Mouse (Mus musculus) stomach, postnatal 0 days (tissue): ENCODE measurements around the gene Srrm2. TPM values are rescaled to one million over a fixed set of nuclear protein-coding genes. Genes with fewer than 3 reads are reported as not detected.
A peak's percentile ranks its signal among the peaks of the same experiment; 100 is the strongest.

Experiments
- ATAC-seq: fragments of 200-750 bp; cut with Nextera tagmentation; 2 replicates; pipeline ENCODE4 v1.8.0; 2017; ENCODE audit not compliant: low FRiP score, low TSS enrichment
- DNase-seq: peaks from one replicate; pipeline ENCODE4 v3.0.0-alpha.2; 2016; ENCODE audit warnings: low spot score
- H3K27ac ChIP-seq: fragments of 300-500 bp; sonication (generic); replicated peaks from 2 replicates; pipeline ENCODE4 v1.5.1; 2014; ENCODE audit warnings: mild to moderate bottlenecking, control low read depth
- H3K27me3 ChIP-seq: fragments of 300-500 bp; sonication (generic); 2 replicates; pipeline ENCODE4 v1.6.1; 2014; ENCODE audit warnings: low read length; ENCODE audit not compliant: control insufficient read depth, insufficient read depth
- H3K36me3 ChIP-seq: fragments of 300-500 bp; sonication (generic); 2 replicates; pipeline ENCODE4 v1.6.1; 2014; ENCODE audit warnings: low read length, mixed read lengths; ENCODE audit not compliant: control insufficient read depth, insufficient read depth
- H3K4me1 ChIP-seq: fragments of 300-500 bp; sonication (generic); replicated peaks from 2 replicates; pipeline ENCODE4 v1.6.1; 2014; ENCODE audit warnings: antibody characterized with exemption; ENCODE audit not compliant: control insufficient read depth, insufficient read depth
- H3K4me2 ChIP-seq: fragments of 300-500 bp; sonication (generic); replicated peaks from 2 replicates; pipeline ENCODE4 v1.6.1; 2014; ENCODE audit warnings: low read depth, mild to moderate bottlenecking, control low read depth, moderate library complexity
- H3K4me3 ChIP-seq: fragments of 300-500 bp; sonication (generic); 2 replicates; pipeline ENCODE4 v1.5.1; 2014; ENCODE audit warnings: low read depth, low read length, control low read depth
- H3K9ac ChIP-seq: fragments of 300-500 bp; sonication (generic); 2 replicates; pipeline ENCODE4 v1.6.1; 2014; ENCODE audit warnings: mild to moderate bottlenecking, low read length, control low read depth, mixed read lengths
- H3K9me3 ChIP-seq: fragments of 300-500 bp; sonication (generic); 2 replicates; pipeline ENCODE4 v1.6.1; 2016; ENCODE audit warnings: low read length; ENCODE audit not compliant: control insufficient read depth
- CTCF ChIP-seq: IDR thresholded peaks from 2 replicates; pipeline ENCODE4 v1.5.1; 2016; ENCODE audit warnings: antibody characterized with exemption, low read depth, mild to moderate bottlenecking, moderate library complexity
- EP300 ChIP-seq: optimal IDR thresholded peaks from 2 replicates; pipeline ENCODE3; 2016; ENCODE audit warnings: antibody characterized with exemption
- WGBS: fragments of 180-500 bp; shearing (Covaris S2); extraction: QIAGEN DNeasy Blood & Tissue Kit; methylation state at CpG from one replicate; pipeline ENCODE4 v1.1.7; 2014; 5-methylcytosine and 5-hydroxymethylcytosine counted together
- polyA plus RNA-seq: library from polyadenylated mRNA; unstranded; fragments of >200 nt; fragmentation: Nextera tagmentation; extraction: Ambion mirVana; gene quantifications from 2 replicates; pipeline ENCODE4 v1.2.1, GENCODE M21; 2015

Srrm2 gene
- polyA plus RNA-seq, 1 experiment from 2014 or later: 211 TPM

- TF ChIP-seq CTCF (no peak), EP300 (no peak)
- Histone ChIP-seq H3K27ac (no peak overlapping the region), H3K4me2 (no peak overlapping the region), H3K4me1 (no peaks in the 10 kb centered on the region), H3K36me3 (no peaks in the 10 kb centered on the region), H3K9me3 (no peaks in the 10 kb centered on the region), H3K4me3 (no peak overlapping the region), H3K9ac (no peak overlapping the region), H3K27me3 (no peaks in the 10 kb centered on the region)
- DNase-seq: no peak
- whole genome bisulfite sequencing: 70% methylated on average over 2 of the region's 2 CpGs
- ATAC-seq: no peak
These were observed 13.2 kb upstream of the Srrm2 start for GRCm38 (mm10) chr17:23777141-23777540.

DNA sequence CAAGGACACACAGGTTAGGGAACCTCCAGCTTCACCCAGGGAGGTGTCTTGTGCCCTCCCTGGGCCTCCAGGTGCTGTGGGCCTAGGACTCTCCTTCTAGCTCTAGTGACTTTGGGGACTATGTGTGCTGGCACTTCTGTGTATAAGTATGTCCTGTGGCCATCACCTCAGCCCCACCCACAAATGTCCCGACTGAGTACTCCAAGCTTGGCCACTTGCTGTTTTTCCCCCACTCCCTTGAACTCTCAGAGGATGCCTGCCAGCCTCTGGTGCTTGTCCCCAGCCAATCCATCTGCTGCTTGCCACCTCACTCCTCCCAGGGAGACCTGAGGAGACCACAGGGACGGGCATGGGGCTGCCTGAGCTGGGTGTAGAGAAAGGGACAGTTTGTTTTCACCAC lies 11.9 kb upstream of the Srrm2 start:
- Histone ChIP-seq H3K27me3 (no peaks in the 10 kb centered on the region), H3K4me3 (no peak overlapping the region), H3K4me2 (no peak overlapping the region), H3K36me3 (no peaks in the 10 kb centered on the region), H3K9ac (no peak overlapping the region), H3K27ac (no peak overlapping the region), H3K9me3 (no peaks in the 10 kb centered on the region), H3K4me1 (no peaks in the 10 kb centered on the region)
- 55% methylated on average over 2 of the region's 2 CpGs for WGBS
- ATAC-seq (no peak), DNase-seq (no peak)
- no peak for TF ChIP-seq EP300
- TF ChIP-seq CTCF: no peak

GRCm38 (mm10) chr17:23783352-23783751 lies 7.0 kb upstream of the Srrm2 start:
- H3K27ac ChIP-seq: no peak overlapping the region
- no peak for TF ChIP-seq EP300
- no peak overlapping the region for H3K9ac ChIP-seq
- H3K4me2 ChIP-seq: no peak overlapping the region
- H3K4me3 ChIP-seq: no peak overlapping the region
- 0 out of 2 replicates have a peak, but pooled peaks cover 2% of the 10 kb centered on the region for H3K4me1 ChIP-seq
- no peak for ATAC-seq
- H3K27me3 ChIP-seq: no peaks in the 10 kb centered on the region
- H3K9me3 ChIP-seq: no peaks in the 10 kb centered on the region
- DNase-seq: no peak
- H3K36me3 ChIP-seq: no peaks in the 10 kb centered on the region

DNA sequence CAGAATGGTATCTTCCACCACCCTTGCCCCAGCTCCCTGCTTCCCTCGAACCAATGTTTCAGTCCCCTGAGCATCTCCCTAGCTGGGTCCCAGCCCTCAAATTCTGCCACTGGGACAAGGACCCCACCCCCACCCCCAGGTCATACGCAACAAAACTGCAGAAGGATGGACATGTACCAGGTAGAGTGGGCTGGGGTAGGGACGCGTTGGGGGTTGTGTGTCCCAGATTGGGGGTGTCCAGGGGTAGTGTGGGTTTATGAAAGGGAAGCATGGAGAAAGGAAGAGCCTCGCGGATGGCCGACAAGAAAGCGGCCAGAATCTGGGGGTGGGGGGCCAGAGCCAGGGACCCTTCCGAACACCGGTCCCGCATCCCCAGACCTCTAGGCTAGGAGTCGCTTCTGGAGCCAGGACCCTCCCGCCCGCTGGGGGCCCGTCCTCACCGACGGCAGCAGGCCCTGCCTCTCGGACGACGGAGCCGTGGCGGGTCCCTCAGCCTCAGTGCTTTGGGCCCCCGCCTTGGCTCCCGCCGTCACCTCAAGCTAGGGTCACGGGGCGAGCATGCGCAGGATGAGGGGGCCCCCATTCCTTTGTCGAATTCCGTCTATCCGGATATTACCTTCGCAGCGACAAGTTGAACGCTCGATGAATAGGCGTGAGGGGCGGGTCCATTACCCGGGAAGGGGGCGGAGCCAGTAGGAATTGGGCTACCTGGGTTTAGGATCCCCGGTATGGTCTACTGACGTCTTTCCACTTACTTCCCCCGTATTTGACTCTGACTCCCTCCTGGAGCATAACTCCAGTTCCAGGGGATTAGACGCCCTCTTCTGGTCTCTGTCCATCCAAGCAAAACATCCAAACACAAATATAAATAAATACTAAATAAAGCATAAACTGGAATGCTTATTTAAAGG lies 4.5 kb upstream of the Srrm2 start, which contains the start of gene Flywch2:
Gene Flywch2 (minus strand): TSS at position 521 of the 911 bp plus-strand sequence.
- no peak for TF ChIP-seq EP300
- TF ChIP-seq CTCF: peak; percentile 25
- DNase-seq (peak; percentile 85), ATAC-seq (peak; percentile 81)
- peaks cover 2% of the 10 kb centered on the region; the same call in 1 of the 2 replicates for H3K4me1 ChIP-seq
- no peak within 1 kb of the TSS for H3K27ac ChIP-seq
- no peaks in the 10 kb centered on the region for H3K9me3 ChIP-seq
- H3K4me3 ChIP-seq: peak within 1 kb of the TSS; percentile 54
- no peaks in the 10 kb centered on the region for H3K27me3 ChIP-seq
- H3K9ac ChIP-seq: peak within 1 kb of the TSS; percentile 64
- peak within 1 kb of the TSS; percentile 80 for H3K4me2 ChIP-seq
- WGBS: 2% methylated on average over 43 of the region's 43 CpGs
- H3K36me3 ChIP-seq: no peaks in the 10 kb centered on the region

GRCm38 (mm10) chr17:23786510-23786931 lies 3.8 kb upstream of the Srrm2 start:
- peak overlapping the region; percentile 54 for H3K4me3 ChIP-seq
- H3K4me1 ChIP-seq: peaks cover 4% of the 10 kb centered on the region; the same call in 1 of the 2 replicates
- no peak overlapping the region for H3K27ac ChIP-seq
- WGBS: 15% methylated on average over 13 of the region's 13 CpGs
- no peak overlapping the region for H3K9ac ChIP-seq
- TF ChIP-seq EP300 (no peak), CTCF (no peak)
- no peaks in the 10 kb centered on the region for H3K36me3 ChIP-seq
- no peaks in the 10 kb centered on the region for H3K9me3 ChIP-seq
- H3K27me3 ChIP-seq: no peaks in the 10 kb centered on the region
- H3K4me2 ChIP-seq: peak overlapping the region; percentile 80
- ATAC-seq: peak; percentile 16; the same call in 1 of the 2 replicates
- DNase-seq: no peak

DNA sequence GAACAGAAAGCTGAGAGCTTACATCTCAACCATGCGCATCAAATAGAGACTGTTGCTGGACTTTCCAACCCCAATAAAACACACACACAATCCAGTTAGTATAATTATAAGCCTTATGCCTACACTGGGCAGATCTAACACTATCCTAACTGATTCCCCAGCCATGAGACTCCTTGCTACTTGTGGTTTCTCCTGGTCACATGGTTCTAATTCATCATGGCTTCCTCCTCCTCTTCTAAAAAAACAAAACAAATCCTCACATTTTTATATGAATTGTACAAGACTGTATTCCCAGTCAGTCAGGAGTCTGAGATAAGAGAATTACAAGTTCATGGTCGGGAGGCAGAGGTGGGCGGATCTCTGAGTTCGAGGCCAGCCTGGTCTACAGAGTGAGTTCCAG lies 1.4 kb upstream of the Srrm2 start:
- no peak overlapping the region for H3K4me2 ChIP-seq
- H3K4me1 ChIP-seq: peaks cover 4% of the 10 kb centered on the region; the same call in 1 of the 2 replicates
- ATAC-seq (no peak), DNase-seq (no peak)
- no peak overlapping the region for H3K9ac ChIP-seq
- no peaks in the 10 kb centered on the region for H3K9me3 ChIP-seq
- 88% methylated on average over 4 of the region's 4 CpGs for WGBS
- no peak overlapping the region for H3K27ac ChIP-seq
- no peak overlapping the region for H3K4me3 ChIP-seq
- TF ChIP-seq CTCF (no peak), EP300 (no peak)
- H3K36me3 ChIP-seq: no peaks in the 10 kb centered on the region
- H3K27me3 ChIP-seq: no peaks in the 10 kb centered on the region
